Mouse (Mus musculus) hindbrain, embryonic 16.5 days (tissue): ENCODE data around the gene Mtcl1. TPM values are rescaled to one million over a fixed set of nuclear protein-coding genes. Genes with fewer than 3 reads are reported as not detected.

Experiments used
- ATAC-seq: fragments of 200-750 bp; cut with Nextera tagmentation; 2 replicates; pipeline ENCODE4 v1.8.0; 2017; ENCODE audit warnings: moderate TSS enrichment, moderate library complexity
- H3K27ac ChIP-seq: fragments of 300-500 bp; sonication (generic); 2 replicates; pipeline ENCODE4 v1.5.1; 2014; ENCODE audit warnings: low read depth, mild to moderate bottlenecking, control low read depth, low read length, moderate library complexity
- H3K27me3 ChIP-seq: fragments of 300-500 bp; sonication (generic); replicated peaks from 2 replicates; pipeline ENCODE4 v1.6.1; 2014; ENCODE audit warnings: low read length; ENCODE audit not compliant: control insufficient read depth, insufficient read depth
- H3K36me3 ChIP-seq: fragments of 300-500 bp; sonication (generic); 2 replicates; pipeline ENCODE4 v1.6.1; 2014; ENCODE audit warnings: mild to moderate bottlenecking, low read length, moderate library complexity, mixed read lengths; ENCODE audit not compliant: control insufficient read depth, insufficient read depth
- H3K4me1 ChIP-seq: fragments of 300-500 bp; sonication (generic); 2 replicates; pipeline ENCODE4 v1.6.1; 2014; ENCODE audit warnings: low read depth, low read length; ENCODE audit not compliant: control insufficient read depth, insufficient read depth
- H3K4me2 ChIP-seq: fragments of 300-500 bp; sonication (generic); 2 replicates; pipeline ENCODE4 v1.6.1; 2014; ENCODE audit warnings: mild to moderate bottlenecking, low read length, control low read depth, moderate library complexity
- H3K4me3 ChIP-seq: fragments of 300-500 bp; sonication (generic); 2 replicates; pipeline ENCODE4 v1.5.1; 2014; ENCODE audit warnings: mild to moderate bottlenecking, low read length, control low read depth, moderate library complexity
- H3K9ac ChIP-seq: fragments of 300-500 bp; sonication (generic); 2 replicates; pipeline ENCODE4 v1.6.1; 2014; ENCODE audit warnings: low read depth, mild to moderate bottlenecking, control low read depth, low read length, moderate library complexity
- H3K9me3 ChIP-seq: fragments of 300-500 bp; sonication (generic); 2 replicates; pipeline ENCODE4 v1.6.1; 2014; ENCODE audit warnings: mild to moderate bottlenecking, low read length, moderate library complexity; ENCODE audit not compliant: control insufficient read depth
- WGBS: fragments of 180-500 bp; shearing (Covaris S2); extraction: QIAGEN DNeasy Blood & Tissue Kit; methylation state at CpG from one replicate; pipeline ENCODE4 v1.1.7; 2014; 5-methylcytosine and 5-hydroxymethylcytosine counted together
- polyA plus RNA-seq: library from polyadenylated mRNA; unstranded; fragments of >200 nt; fragmentation: Nextera tagmentation; extraction: Ambion mirVana; gene quantifications from 2 replicates; pipeline ENCODE4 v1.2.1, GENCODE M21; 2015

Gene Mtcl1
- polyA plus RNA-seq, 1 experiment from 2014 or later = 28.0 TPM

DNA sequence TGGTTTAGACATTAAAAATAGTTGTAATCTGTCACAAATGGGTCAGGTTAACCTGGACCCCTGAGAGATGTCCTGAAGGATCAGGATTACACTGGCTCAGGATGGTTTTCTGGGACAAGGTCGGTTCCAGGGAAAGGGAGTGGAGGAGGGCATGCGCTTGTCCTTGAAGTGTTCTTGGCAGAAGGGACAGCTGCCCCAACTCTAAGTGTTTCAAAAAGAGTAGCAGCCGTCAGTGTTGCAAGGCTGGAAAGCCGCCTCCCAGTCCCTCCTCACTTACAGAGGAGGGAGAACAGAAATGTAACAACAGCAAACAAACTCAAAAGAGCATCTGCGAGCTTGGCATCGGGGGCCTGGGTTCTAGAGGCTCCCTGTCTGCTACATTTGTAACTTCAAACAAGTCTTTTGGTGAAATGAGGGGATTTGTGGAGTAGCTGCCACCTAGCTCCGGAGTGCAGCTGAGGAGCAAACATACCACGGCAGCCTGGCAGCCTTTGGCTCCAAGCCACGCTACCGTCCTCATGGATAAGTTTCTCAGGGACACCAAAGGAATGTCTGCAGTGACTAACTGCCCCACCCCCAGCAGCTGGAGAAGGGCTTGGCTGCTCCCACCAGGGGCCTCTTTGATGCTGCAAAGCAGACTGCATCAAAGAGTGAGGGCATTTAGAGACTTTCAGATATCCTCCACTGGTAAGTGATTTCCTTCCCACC lies 44.5 kb downstream of the Mtcl1 start:
- 22% methylated on average over 10 of the region's 10 CpGs for WGBS

DNA sequence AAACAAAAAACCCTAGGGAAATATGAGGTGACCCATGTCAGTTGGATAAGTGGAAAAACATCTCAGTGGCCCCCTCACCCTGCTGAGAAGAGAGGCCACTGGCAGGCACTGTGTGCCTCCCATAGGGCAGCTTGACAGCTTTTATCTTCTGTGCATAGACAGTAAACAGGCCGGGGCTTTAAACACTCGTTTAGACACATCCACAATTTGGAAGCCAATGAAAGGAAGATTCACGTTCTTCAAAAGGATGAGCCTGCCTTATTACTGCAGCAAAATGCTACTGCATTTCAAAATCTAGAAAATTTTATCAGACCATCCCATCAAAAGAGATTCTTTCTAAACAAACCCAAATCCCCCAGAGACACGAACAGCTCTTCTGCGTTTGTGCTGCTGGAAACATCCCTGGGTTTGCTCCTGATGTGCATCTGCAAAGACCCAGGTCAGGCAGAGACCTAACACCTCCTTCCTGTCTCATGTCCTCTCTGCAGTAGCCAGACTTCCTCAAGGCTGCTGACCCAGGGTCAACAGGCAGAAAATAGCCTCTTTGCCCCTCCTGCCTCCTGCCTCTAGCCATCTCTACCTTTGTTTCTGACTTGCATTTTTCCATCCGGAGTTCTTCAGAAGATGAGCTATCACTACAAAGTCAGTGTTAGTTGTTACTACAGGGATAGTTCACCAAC lies 46.6 kb downstream of the Mtcl1 start:
- Histone ChIP-seq H3K9ac (no peak overlapping the region), H3K27me3 (no peaks in the 10 kb centered on the region), H3K9me3 (no peaks in the 10 kb centered on the region), H3K27ac (no peak overlapping the region), H3K4me2 (no peak overlapping the region), H3K4me3 (no peak overlapping the region), H3K4me1 (peaks cover 32% of the 10 kb centered on the region), H3K36me3 (no peaks in the 10 kb centered on the region)
- 19% methylated on average over 6 of the region's 6 CpGs for WGBS
- ATAC-seq = no peak

More for the DNA sequence above, 44.5 kb downstream of the Mtcl1 start:
- H3K36me3 ChIP-seq = no peaks in the 10 kb centered on the region
- peaks cover 32% of the 10 kb centered on the region for H3K4me1 ChIP-seq
- H3K27me3 ChIP-seq = no peaks in the 10 kb centered on the region
- no peak overlapping the region for H3K9ac ChIP-seq
- H3K4me2 ChIP-seq = peak overlapping the region; percentile 18
- ATAC-seq = peak; percentile 29; the same call in 1 of the 2 replicates
- H3K27ac ChIP-seq = peak overlapping the region; percentile 53; the same call in 1 of the 2 replicates
- no peak overlapping the region for H3K4me3 ChIP-seq
- no peaks in the 10 kb centered on the region for H3K9me3 ChIP-seq

DNA sequence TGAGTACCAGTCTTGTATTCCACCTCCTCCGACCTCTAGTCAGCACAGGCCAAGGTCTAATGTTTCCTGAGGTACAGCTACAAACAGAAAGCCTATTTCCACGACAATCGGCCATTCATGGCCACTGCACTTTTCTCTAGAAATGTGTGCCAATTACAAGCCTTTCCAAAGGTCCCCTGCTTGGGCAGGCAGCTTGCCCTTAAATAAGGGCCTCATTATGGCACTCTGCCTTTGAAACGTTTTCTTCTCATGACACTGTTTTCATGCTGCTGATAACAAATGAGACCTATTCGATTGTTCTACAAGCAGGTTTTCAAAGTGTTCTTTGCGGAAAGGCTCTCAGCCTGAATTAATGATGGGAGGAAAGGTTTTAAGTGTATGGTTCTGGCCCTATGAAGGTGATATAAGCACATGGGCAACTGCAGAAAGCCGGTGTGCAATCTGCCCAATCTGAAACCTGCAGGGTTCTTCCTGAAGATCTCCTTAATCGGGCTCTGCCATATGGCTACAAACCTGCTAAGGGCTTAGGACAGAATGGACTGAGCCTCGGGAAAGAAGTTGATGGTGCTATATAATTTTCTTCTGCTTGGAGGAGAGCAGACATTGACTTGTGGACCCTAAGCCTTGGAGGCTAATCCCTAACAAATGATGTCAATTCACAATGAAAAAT lies 47.8 kb downstream of the Mtcl1 start:
- no peaks in the 10 kb centered on the region for H3K9me3 ChIP-seq
- WGBS = 26% methylated on average over 9 of the region's 9 CpGs
- H3K27ac ChIP-seq = 0 out of 2 replicates have a peak overlapping the region, but pooled peaks have one; percentile 44
- peaks cover 27% of the 10 kb centered on the region for H3K4me1 ChIP-seq
- no peaks in the 10 kb centered on the region for H3K27me3 ChIP-seq
- H3K36me3 ChIP-seq = no peaks in the 10 kb centered on the region
- no peak overlapping the region for H3K9ac ChIP-seq
- H3K4me3 ChIP-seq = no peak overlapping the region
- no peak overlapping the region for H3K4me2 ChIP-seq
- ATAC-seq = peak; percentile 35; the same call in 1 of the 2 replicates

DNA sequence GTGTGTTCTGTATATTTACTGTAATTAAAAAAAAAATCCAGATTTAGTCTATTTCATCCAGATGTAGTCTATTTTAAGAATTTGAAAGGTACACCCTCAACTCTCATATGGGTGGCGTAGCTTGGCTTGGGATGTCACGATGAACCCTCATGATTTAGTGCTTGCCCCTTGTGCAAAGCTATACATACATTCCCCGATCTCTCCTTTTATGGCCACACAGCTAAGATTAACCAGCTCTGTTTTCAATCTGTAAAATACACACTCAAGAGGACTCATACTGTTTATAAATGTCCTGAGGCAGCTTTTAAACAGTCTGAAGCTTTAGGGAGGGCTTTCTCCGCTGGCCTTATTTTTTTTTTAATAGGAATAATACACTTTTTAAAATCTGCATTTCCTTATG lies 49.8 kb downstream of the Mtcl1 start:
- no peak overlapping the region for H3K4me2 ChIP-seq
- H3K9ac ChIP-seq = no peak overlapping the region
- no peaks in the 10 kb centered on the region for H3K36me3 ChIP-seq
- H3K9me3 ChIP-seq = no peaks in the 10 kb centered on the region
- H3K4me3 ChIP-seq = no peak overlapping the region
- no peak overlapping the region for H3K27ac ChIP-seq
- no peak for ATAC-seq
- WGBS = 87% methylated on average over 4 of the region's 4 CpGs
- H3K27me3 ChIP-seq = no peaks in the 10 kb centered on the region
- H3K4me1 ChIP-seq = peaks cover 17% of the 10 kb centered on the region

DNA sequence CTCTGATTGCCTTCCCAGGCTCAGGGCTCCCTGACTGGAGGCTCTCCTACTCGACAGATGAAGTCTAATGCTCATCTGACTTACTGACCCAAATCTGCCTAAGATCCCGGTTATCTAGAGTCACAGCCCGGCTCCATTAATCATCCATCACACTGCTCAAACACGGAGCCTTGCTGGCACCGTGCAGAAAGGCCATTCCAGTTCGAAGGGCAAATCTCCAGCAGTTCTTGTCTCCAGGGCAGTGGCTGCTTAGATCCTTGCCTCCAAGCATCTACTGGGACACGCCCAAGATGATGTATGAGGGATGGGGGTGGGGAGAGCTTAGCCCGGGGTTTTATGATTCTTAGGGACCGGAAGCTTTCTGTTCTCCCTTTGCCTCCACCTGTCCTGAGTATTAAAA lies 55.0 kb downstream of the Mtcl1 start:
- ATAC-seq = no peak
- Histone ChIP-seq H3K4me3 (no peak overlapping the region), H3K36me3 (no peaks in the 10 kb centered on the region), H3K27me3 (no peaks in the 10 kb centered on the region), H3K9me3 (no peaks in the 10 kb centered on the region), H3K4me1 (no peaks in the 10 kb centered on the region; the same call in 1 of the 2 replicates), H3K4me2 (no peak overlapping the region), H3K9ac (no peak overlapping the region), H3K27ac (no peak overlapping the region)
- WGBS = 52% methylated on average over 9 of the region's 9 CpGs

DNA sequence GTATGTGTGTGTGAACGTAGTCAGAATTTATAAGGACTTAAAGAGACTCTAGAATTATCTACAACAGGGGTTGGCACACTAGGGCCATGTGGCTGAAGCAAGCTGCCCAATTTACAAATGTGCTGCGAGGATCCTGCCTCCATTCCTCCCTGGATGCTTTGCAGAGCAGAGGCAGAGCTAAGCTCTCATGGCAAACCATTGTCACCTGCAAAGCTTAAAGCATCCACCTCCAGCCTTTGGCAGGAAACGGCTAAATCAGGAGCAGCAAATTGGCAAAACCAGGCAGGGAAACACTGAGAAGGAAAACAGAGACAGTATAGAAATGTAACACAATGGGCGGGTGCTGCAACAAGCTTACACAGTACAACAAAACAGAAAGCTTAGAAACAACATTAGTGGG lies 61.2 kb downstream of the Mtcl1 start:
- no peak overlapping the region for H3K4me2 ChIP-seq
- no peaks in the 10 kb centered on the region for H3K27me3 ChIP-seq
- H3K9me3 ChIP-seq = no peaks in the 10 kb centered on the region
- H3K36me3 ChIP-seq = no peaks in the 10 kb centered on the region; the same call in 1 of the 2 replicates
- H3K27ac ChIP-seq = no peak overlapping the region
- 82% methylated on average over 4 of the region's 4 CpGs for WGBS
- no peak for ATAC-seq
- H3K4me1 ChIP-seq = no peaks in the 10 kb centered on the region
- no peak overlapping the region for H3K9ac ChIP-seq
- no peak overlapping the region for H3K4me3 ChIP-seq

DNA sequence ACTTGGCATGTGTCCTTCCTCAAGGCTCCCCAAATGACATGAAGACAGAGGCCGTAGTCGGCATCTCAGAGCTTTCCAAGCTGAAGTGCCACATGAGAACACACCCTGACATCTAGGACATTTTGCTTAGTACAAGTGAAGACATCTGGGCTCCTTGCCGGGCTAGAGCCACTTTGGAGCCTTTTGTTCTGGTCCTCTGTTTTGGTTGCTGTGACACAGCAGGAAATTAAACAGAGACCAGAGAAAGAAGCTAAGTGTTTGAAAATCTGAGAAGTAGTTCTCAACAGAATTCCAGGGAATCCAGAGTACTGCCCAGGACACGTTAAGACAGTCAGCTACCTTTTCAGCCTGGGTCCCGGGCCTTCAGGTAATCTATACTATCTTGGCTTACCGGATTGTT lies 68.2 kb downstream of the Mtcl1 start:
- H3K27ac ChIP-seq = no peak overlapping the region; the same call in 1 of the 2 replicates
- no peak for ATAC-seq
- no peaks in the 10 kb centered on the region for H3K9me3 ChIP-seq
- no peak overlapping the region for H3K4me3 ChIP-seq
- H3K27me3 ChIP-seq = no peaks in the 10 kb centered on the region
- peaks cover 7% of the 10 kb centered on the region for H3K36me3 ChIP-seq
- no peak overlapping the region for H3K9ac ChIP-seq
- WGBS = 65% methylated on average over 6 of the region's 6 CpGs
- H3K4me2 ChIP-seq = no peak overlapping the region
- H3K4me1 ChIP-seq = no peaks in the 10 kb centered on the region

DNA sequence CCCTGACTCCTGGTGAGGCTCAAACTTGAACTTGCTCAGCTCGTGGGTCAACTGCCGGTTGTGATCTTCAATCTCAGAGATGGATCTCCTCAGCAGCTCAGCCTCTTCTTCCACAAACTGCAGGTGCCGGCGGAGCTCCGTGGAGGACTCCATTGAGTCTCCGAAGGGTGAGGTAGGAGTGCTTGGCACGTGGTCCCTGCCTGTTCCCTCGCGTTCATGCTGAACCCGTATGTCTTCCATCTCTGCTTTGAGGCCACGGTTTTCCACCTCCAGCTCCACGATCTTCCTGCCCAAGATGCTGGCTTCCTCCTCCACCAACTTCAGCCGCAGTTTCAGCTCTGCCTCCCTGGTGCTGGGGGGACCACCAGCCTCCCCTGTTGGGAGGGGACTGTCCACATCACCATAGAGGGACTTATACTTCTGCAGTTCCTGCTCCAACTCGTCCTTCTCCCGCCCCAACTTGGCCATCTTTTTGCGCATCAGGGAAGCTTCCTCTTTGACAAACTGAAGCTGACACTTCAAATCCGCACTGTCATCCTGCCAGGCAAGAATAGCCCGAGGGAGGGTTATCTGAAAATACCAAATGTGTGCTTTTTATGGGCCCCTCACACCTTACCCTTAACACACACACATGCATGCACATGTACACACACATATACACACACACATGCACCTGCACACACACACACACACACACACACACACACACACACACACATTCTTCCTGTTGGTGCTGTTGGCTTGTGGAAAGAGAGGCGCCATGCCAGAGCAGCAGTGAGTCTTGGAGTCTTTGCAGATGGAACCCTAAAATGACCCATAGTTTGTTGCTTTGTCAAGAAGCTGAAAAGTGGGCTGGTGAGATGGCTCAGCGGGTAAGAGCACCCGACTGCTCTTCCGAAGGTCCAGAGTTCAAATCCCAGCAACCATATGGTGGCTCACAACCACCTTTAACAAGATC lies 69.4 kb downstream of the Mtcl1 start:
- Histone ChIP-seq H3K4me1 (no peaks in the 10 kb centered on the region), H3K27me3 (no peaks in the 10 kb centered on the region), H3K4me3 (no peak overlapping the region), H3K9me3 (no peaks in the 10 kb centered on the region), H3K36me3 (peaks cover 9% of the 10 kb centered on the region), H3K9ac (no peak overlapping the region), H3K4me2 (no peak overlapping the region), H3K27ac (no peak overlapping the region)
- ATAC-seq = no peak
- WGBS = 95% methylated on average over 22 of the region's 22 CpGs
